Mouse (Mus musculus): ENCODE measurements at regions not wholly inside any gene's neighbourhood (a gene's known extent, or its start where the extent isn't known, plus 50 kb on each side); places are given as distances from the start of the nearest gene placed in this dataset.

GRCm38 (mm10) chr8:93712066-93712706, 97.6 kb upstream of the Gnao1 start:
- no peak for TF ChIP-seq CTCF (IDR thresholded peaks at IDR 0.05; ENCODE audit: low read depth)
- no peak for TF ChIP-seq EP300 (IDR thresholded peaks at IDR 0.05; ENCODE audit: low read depth)

Measured in heart, postnatal 0 days (tissue).